Mouse (Mus musculus) liver, embryonic 18 days (tissue): ENCODE results near the gene Chn1. TPM values are rescaled to one million over a fixed set of nuclear protein-coding genes. Genes with fewer than 3 reads are reported as not detected.

Experiments used
- polyA plus RNA-seq: library from polyadenylated mRNA; depleted of rRNA; stranded (reverse); fragments of >200 nt; gene quantifications from 2 replicates; pipeline ENCODE4 v1.2.3, GENCODE M21; 2012; rRNA removed

The Chn1 gene
- 0.81 and 0.82 TPM in 2 replicates for polyA plus RNA-seq

DNA sequence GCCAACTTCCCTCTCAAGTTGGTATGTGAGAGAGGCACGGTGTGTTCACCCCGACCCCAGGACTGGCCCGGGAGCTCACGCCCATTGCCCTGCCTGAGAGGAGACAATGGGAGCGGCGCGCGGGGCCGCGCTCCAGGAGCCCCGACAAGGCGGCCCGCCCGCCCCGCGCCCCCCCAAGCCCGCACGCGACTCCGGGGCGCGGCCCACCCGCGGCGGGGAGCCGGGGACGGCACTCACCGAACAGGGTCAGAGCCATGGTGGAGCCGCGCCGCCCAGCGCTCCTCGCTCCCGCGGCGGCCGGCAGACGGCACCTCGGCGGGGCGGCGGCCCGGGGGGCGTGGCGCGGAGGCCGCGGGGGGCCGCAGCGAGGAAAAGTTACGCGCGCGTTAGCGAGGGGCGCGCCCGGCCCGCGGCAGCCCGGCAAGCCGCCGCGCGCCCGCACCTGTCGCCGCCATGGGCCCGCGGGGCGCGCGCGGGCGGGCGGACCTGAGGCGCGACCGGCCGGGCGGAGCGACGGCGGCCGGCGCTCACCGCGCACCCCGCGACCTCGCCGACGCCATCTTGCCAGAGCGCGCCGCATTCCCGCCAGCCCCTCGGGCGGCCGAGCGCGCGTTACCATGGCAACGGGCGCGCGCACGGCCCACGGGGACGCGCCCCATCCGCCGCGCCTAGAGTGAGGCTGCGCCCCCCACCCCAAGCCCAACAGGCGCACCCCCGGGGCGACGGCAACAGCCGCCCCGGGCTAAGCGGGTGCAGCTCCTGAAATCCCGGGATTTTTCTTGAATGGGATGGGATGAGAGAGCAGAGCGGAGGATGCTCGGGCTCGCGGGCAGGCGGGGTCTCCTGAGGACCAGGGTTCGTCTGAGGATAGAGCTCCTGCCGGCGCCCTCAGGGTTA lies at the start of gene Chn1:
Gene Chn1, minus strand, starts transcription at position 561 of the 897 bp plus-strand sequence.

DNA sequence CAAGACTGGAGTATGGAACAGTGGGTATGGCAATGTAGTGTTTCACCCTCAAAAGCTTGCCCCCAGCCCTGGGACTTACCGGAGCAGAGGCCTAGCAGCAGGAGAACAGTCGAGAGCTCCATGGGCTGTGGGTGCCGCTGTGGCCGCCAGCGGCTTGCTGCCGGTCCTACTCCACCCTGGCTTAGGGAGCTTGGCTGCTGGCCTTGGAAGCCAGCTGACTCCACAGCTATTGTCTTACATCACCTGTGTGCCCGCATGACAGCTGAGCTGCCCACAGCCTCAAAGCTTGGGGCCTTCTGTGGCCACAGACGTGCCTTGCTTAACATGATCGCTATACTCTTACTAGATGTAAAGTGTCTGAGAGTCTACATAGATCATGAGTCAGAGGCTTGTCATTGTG lies 195.0 kb downstream of the Chn1 start, which contains the start of gene Chrna1:
Gene Chrna1, minus strand, starts transcription at position 173 of the 400 bp plus-strand sequence.

Other genes starting within 250 kb of the Chn1 start
- gene Wipf1, start 245.6 kb downstream of the Chn1 start, polyA plus RNA-seq: 3.5 and 4.5 TPM in 2 replicates
- gene Chrna1, start 195.0 kb downstream of the Chn1 start, polyA plus RNA-seq: under 0.01 TPM in 1 of 2 replicates, not detected in the other
- 9.0 and 9.3 TPM in 2 replicates for gene Atf2, start 117.3 kb upstream of the Chn1 start, polyA plus RNA-seq
- gene Atp5g3, start 136.0 kb upstream of the Chn1 start, polyA plus RNA-seq: 553 and 580 TPM in 2 replicates